Mouse (Mus musculus): ENCODE data around the gene Akap1.
A peak's percentile ranks its signal among the peaks of the same experiment; 100 is the strongest.

Gene Akap1

DNA sequence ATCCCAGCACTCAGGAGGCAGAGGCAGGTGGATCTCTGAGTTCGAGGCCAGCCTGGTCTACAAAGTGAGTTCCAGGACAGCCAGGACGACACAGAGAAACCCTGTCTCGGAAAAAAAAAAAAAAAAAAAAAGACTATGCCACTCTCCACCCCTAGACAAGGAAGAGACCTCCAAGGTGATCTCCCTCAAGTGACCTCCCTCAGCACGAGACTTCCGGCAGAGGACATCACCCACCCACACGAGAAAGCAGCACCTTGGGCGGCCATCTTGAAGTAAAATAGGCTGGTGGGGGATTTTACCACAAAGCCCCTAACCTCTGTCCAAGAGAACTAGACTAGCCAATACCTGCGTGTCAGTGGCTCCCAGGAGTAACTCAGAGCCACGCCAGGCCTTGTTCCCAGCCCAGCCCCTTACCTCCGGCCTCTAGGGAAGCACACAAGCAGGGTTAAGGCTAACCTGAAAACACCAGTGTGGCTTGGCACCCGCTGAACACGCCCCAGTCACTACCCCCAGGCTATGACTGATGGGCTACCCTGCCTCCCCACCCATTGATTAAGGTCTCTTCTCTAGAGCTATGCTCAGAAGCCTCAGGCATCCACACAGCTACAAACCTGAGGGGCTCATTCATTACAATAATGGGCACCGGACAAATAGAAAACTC, 21.9 kb downstream of the Akap1 start:
- DNase-seq (ENCODE audit: low read depth), result no peak

- DNase-seq (ENCODE audit: low read depth), result no peak
These were observed 23.0 kb downstream of the Akap1 start for GRCm38 (mm10) chr11:88841406-88841805.

- DNase-seq (ENCODE audit: low read depth), result no peak
These were observed 23.5 kb downstream of the Akap1 start for GRCm38 (mm10) chr11:88840724-88841350.

- DNase-seq (ENCODE audit: low read depth), result no peak
These were observed 24.1 kb downstream of the Akap1 start for GRCm38 (mm10) chr11:88840292-88840691.

GRCm38 (mm10) chr11:88839379-88839778, 25.0 kb downstream of the Akap1 start:
- no peak for DNase-seq (ENCODE audit: low read depth)

GRCm38 (mm10) chr11:88838630-88839029, 25.8 kb downstream of the Akap1 start:
- DNase-seq (ENCODE audit: low read depth), result no peak

GRCm38 (mm10) chr11:88834606-88835005, 29.8 kb downstream of the Akap1 start:
- DNase-seq (ENCODE audit: low read depth), result no peak

DNA sequence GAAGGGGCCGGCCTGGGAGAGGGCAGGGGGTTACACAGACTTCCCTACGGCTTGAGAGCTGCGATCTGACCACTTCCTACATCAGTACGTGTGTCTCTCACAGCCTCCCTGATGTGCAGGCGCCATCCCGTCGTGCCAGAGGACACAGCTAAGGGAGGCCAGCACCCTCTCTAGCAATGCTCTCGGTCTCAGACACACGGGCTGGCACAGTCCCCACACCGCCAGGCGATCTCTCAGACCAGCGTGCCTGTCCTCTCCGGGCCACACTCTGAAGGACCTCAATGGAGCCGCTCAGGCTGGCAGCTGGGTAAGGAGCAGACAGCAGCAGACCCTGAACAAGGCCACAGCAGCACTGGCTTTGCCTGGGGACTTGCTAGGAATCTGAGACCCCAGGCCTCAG, 30.3 kb downstream of the Akap1 start:
- no peak for DNase-seq (ENCODE audit: low read depth)

GRCm38 (mm10) chr11:88833099-88833498, 31.3 kb downstream of the Akap1 start:
- DNase-seq (ENCODE audit: low read depth), result no peak

DNA sequence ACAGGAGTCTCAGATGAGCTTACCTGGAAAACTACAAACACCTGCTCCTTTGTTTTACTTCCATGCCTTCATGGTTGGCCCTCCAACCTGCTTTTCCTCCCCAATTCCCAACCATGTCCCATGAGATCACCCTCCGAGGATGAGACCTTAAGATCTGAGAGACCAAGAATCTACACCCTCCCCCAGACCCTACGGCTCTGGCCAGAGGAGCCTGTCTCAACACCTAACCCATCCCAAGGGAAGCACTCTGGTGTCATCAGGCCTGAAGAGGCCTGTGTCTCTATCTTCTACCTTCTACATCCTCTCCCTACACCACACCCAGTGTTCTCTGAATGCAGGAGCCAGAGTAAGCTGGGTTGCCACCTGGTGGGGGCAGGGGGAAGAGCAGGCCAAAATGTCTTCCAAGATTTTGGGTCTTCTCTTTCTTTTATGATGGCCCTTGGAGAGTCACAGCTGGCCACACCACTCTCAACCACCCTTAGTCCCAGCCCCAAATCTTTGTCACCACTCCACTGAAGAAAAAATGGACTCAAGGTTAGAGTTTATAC, 34.1 kb downstream of the Akap1 start:
- no peak for DNase-seq (ENCODE audit: low read depth)

- DNase-seq (ENCODE audit: low read depth), result no peak
These were observed 35.9 kb downstream of the Akap1 start for GRCm38 (mm10) chr11:88828528-88828927.

GRCm38 (mm10) chr11:88825909-88826308, 38.5 kb downstream of the Akap1 start:
- DNase-seq (ENCODE audit: low read depth), result no peak

- DNase-seq (ENCODE audit: low read depth), result peak; percentile 36
These were observed 41.4 kb downstream of the Akap1 start for GRCm38 (mm10) chr11:88822991-88823390.

DNA sequence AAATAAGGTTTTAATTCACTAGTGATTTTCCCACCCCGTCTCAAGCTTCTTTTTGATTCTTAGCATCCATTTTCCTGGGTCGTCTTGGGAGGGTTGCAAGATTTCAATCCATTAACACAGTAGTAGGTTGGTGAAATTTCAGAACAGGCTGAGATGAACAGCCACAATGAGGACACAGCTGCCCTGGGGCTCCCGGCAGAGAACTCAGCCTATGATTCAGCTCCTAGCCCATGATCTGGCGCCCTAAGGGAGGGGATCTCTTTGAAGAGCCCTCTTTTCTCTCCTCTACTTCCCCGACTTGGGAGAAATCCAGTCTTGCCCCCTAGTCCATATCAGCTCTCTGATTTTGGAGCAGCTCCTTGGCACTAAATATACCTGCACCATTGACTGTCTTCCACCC, 41.9 kb downstream of the Akap1 start:
- no peak for DNase-seq (ENCODE audit: low read depth)

DNA sequence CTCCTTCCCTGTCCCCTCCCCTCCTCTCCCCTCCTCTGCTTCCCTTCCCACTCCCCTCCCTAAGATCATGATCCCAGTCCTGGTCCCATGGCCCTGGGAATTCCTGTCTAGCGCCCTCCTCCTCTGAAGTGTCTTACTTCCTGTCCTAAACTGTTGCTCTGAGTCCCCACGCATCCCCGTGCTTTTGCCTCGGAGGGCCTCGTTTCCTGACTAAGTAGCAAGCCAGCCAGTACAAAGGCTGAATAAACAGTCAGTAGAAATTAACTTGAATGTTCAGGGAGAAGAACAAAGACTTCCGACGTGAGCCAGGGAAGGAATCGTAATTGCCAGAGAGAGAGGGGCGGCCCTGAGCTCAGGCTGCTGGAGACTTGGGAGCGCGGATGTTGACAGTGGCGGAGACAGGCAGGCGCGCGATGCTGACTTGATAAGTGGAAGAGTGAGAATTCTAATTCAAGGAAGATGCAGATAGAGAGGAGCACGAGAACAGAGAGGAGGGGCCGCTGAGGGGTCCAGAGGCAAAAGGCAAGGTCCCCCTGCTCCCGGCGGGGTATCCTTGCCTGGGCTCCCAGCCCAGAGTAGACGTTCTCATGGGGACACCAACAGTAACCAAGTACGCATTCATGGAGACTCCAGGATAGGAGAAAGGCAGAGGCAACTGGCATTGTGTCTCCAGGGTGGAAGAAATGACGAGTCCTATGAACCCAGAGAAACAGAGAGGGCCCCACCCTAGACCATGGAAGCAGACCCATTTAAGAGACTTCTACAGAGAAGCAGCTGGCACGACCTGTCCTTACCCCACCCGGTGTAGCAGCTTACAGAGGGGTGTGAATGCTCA, 43.4 kb downstream of the Akap1 start:
- DNase-seq (ENCODE audit: low read depth), result no peak

- DNase-seq (ENCODE audit: low read depth), result no peak
These were observed 44.1 kb downstream of the Akap1 start for GRCm38 (mm10) chr11:88820253-88820652.

DNA sequence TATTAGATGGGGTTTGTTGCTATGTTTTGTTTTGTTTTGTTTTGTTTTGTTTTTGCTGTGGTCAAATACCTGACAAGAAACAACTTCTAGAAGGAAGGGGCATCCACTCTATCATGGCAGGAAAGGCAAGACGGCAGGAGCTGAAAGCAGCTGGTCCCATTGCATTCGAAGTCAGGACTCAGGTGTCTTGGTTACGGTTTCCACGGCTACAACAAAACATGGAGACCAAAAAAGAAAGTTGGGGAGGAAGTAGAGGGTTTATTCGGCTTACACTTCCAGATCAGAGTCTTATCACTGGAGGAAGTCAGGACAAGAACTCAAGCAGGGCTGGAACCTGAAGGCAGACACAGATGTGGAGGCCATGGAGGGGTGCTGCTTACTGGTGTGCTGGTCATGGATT, 47.3 kb downstream of the Akap1 start:
- no peak for DNase-seq (ENCODE audit: low read depth)

- no peak for DNase-seq (ENCODE audit: low read depth)
These were observed 61.0 kb downstream of the Akap1 start for GRCm38 (mm10) chr11:88803231-88804010.

DNA sequence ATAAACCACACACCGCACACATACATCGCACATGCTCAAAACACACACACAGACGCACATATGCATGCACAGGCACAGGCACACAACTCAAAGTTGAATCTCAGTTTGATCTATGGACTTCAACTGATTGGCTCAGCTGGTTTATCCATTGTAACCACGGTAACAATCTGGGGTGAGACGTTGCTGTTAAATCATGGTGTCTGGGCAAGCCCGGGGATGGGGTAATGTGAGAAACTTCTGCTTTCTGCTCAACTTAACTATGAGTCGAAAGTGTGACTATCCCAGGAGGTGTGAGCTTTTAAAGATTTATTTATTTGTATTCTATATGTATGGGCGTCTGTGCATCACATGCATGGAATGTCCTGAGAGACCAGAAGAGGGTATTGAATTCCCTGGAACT, 68.2 kb downstream of the Akap1 start:
- DNase-seq (ENCODE audit: low read depth), result no peak

- DNase-seq (ENCODE audit: low read depth), result no peak
These were observed 74.5 kb downstream of the Akap1 start for GRCm38 (mm10) chr11:88789893-88790292.

DNA sequence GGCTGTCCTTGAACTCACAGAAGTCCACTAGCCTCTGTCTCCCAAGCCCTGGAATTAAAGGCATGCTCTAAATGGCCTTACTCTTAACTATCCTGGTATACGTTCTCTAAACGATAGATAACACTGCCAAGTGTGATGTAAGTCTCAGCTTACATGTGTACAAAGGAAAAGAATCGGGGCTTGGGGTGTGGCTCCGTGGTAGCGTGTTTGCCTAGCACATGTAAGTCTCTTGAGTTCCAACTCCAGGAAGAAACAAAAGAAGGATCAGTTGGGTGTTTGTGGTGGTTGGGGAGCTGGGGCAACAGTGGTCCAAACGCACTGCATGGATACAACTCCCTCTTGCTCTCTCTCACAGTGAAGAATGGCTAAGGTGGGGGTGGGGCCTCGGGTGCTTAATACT, 77.6 kb downstream of the Akap1 start:
- no peak for DNase-seq (ENCODE audit: low read depth)

DNA sequence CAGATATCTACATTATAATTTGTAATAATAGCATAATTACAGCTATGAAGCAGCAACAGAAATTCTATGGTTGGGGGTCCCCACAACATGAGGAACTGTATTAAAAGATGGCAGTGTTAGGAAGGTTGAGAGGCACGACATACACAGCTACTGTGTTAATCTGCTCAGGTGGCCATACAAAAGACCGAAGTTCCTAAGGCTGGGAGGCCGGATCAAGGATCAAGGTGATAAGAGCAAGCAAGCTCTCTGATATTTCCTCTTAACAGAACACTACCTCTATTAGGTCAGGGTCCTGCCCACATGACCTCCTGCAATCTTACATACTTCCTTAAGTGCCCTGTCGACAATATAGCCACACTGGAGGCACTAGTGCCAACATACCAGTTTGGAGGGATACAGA, 80.9 kb downstream of the Akap1 start:
- no peak for DNase-seq (ENCODE audit: low read depth)

Data from fibroblast of lung, adult 2 months (primary cell).